Mouse (Mus musculus) stomach, postnatal 0 days (tissue): ENCODE data around the gene Rps21. TPM values are rescaled to one million over a fixed set of nuclear protein-coding genes. Genes with fewer than 3 reads are reported as not detected.

ENCODE experiments used
- ATAC-seq: fragments of 200-750 bp; cut with Nextera tagmentation; 2 replicates; pipeline ENCODE4 v1.8.0; 2017; ENCODE audit not compliant: low FRiP score, low TSS enrichment
- DNase-seq: peaks from one replicate; pipeline ENCODE4 v3.0.0-alpha.2; 2016; ENCODE audit warnings: low spot score
- H3K27ac ChIP-seq: fragments of 300-500 bp; sonication (generic); replicated peaks from 2 replicates; pipeline ENCODE4 v1.5.1; 2014; ENCODE audit warnings: mild to moderate bottlenecking, control low read depth
- H3K27me3 ChIP-seq: fragments of 300-500 bp; sonication (generic); 2 replicates; pipeline ENCODE4 v1.6.1; 2014; ENCODE audit warnings: low read length; ENCODE audit not compliant: control insufficient read depth, insufficient read depth
- H3K36me3 ChIP-seq: fragments of 300-500 bp; sonication (generic); 2 replicates; pipeline ENCODE4 v1.6.1; 2014; ENCODE audit warnings: low read length, mixed read lengths; ENCODE audit not compliant: control insufficient read depth, insufficient read depth
- H3K4me1 ChIP-seq: fragments of 300-500 bp; sonication (generic); replicated peaks from 2 replicates; pipeline ENCODE4 v1.6.1; 2014; ENCODE audit warnings: antibody characterized with exemption; ENCODE audit not compliant: control insufficient read depth, insufficient read depth
- H3K4me2 ChIP-seq: fragments of 300-500 bp; sonication (generic); replicated peaks from 2 replicates; pipeline ENCODE4 v1.6.1; 2014; ENCODE audit warnings: low read depth, mild to moderate bottlenecking, control low read depth, moderate library complexity
- H3K4me3 ChIP-seq: fragments of 300-500 bp; sonication (generic); 2 replicates; pipeline ENCODE4 v1.5.1; 2014; ENCODE audit warnings: low read depth, low read length, control low read depth
- H3K9ac ChIP-seq: fragments of 300-500 bp; sonication (generic); 2 replicates; pipeline ENCODE4 v1.6.1; 2014; ENCODE audit warnings: mild to moderate bottlenecking, low read length, control low read depth, mixed read lengths
- H3K9me3 ChIP-seq: fragments of 300-500 bp; sonication (generic); 2 replicates; pipeline ENCODE4 v1.6.1; 2016; ENCODE audit warnings: low read length; ENCODE audit not compliant: control insufficient read depth
- CTCF ChIP-seq: IDR thresholded peaks from 2 replicates; pipeline ENCODE4 v1.5.1; 2016; ENCODE audit warnings: antibody characterized with exemption, low read depth, mild to moderate bottlenecking, moderate library complexity
- EP300 ChIP-seq: optimal IDR thresholded peaks from 2 replicates; pipeline ENCODE3; 2016; ENCODE audit warnings: antibody characterized with exemption
- WGBS: fragments of 180-500 bp; shearing (Covaris S2); extraction: QIAGEN DNeasy Blood & Tissue Kit; methylation state at CpG from one replicate; pipeline ENCODE4 v1.1.7; 2014; 5-methylcytosine and 5-hydroxymethylcytosine counted together
- polyA plus RNA-seq: library from polyadenylated mRNA; unstranded; fragments of >200 nt; fragmentation: Nextera tagmentation; extraction: Ambion mirVana; gene quantifications from 2 replicates; pipeline ENCODE4 v1.2.1, GENCODE M21; 2015

Gene Rps21
- polyA plus RNA-seq, 1 experiment from 2014 or later: 680 TPM

GRCm38 (mm10) chr2:180250930-180251611, 6.1 kb upstream of the Rps21 start:
- 0 out of 2 replicates have a peak overlapping the region, but pooled peaks have one; percentile 1 for H3K9ac ChIP-seq
- H3K4me1 ChIP-seq: peaks cover 4% of the 10 kb centered on the region; the same call in 1 of the 2 replicates
- peak; percentile 78 for DNase-seq
- H3K4me2 ChIP-seq: no peak overlapping the region
- no peaks in the 10 kb centered on the region for H3K27me3 ChIP-seq
- H3K9me3 ChIP-seq: no peaks in the 10 kb centered on the region
- no peak for TF ChIP-seq EP300
- TF ChIP-seq CTCF: peak; percentile 99
- H3K4me3 ChIP-seq: no peak overlapping the region
- ATAC-seq: peak; percentile 71
- H3K36me3 ChIP-seq: no peaks in the 10 kb centered on the region
- H3K27ac ChIP-seq: no peak overlapping the region
- WGBS: 30% methylated on average over 11 of the region's 11 CpGs

DNA sequence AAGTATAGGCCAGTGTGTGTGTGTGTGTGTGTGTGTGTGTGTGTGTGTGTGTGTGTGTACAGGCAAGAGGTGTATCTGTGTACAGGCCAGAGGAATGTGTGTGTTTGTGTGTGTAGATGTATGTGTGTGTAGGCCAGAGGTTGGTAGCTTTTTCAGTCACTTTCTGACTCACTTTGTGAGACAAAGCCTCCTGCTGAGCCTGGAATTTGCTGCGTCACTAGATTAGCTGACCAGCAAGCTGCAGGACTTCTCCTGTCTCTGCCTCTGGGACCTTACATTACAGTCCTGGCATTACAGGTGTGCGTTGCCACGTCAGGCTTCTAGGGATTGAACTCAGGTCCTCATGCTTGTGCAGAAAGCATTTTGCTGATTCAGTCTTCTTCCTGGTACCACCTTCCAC, 5.3 kb upstream of the Rps21 start:
- 62% methylated on average over 3 of the region's 3 CpGs for WGBS

DNA sequence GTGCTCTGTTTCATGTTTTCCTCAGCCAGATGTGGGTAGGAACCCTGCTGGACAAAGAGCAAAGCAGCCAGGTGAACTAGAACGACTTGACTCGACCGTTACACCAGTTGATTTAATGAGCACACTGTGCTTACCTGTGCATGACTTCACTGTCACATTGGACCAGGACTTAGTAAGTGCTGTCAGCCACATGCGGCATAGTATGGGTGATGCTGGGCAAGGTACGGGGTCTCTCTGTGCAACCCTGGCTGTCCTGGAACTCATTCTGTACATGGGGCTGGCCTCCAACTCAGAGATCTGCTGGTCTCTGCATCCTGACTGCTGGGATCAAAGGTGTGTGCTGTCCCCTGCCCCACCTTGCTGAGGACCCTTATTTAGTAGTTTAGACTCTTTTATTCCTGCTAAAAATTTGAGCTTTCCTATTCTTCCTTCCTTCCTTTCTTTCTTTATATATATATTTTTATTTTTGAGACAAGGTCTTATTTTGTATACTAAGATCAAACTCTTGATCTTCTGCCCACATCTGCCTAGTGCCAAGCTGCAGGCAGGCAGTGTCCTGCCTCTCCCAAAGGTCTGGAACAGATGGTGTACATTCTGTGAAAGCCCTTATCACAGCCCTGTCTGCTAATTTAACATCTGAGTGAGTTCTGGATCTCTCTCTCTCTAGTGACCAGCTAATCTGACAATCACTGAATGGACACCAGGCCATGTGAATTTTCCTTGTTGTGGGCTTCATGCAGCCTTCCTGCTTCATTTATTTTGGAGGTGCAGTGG, 2.6 kb upstream of the Rps21 start:
- H3K4me3 ChIP-seq: no peak overlapping the region
- ATAC-seq (no peak), DNase-seq (no peak)
- H3K9ac ChIP-seq: no peak overlapping the region
- H3K36me3 ChIP-seq: no peaks in the 10 kb centered on the region
- peaks cover 3% of the 10 kb centered on the region; the same call in 1 of the 2 replicates for H3K4me1 ChIP-seq
- TF ChIP-seq CTCF: no peak
- no peak for TF ChIP-seq EP300
- H3K27me3 ChIP-seq: no peaks in the 10 kb centered on the region
- H3K4me2 ChIP-seq: no peak overlapping the region
- no peak overlapping the region for H3K27ac ChIP-seq
- WGBS: 87% methylated on average over 5 of the region's 5 CpGs
- H3K9me3 ChIP-seq: no peaks in the 10 kb centered on the region

More for the DNA sequence above, 5.3 kb upstream of the Rps21 start:
- Histone ChIP-seq H3K4me1 (peaks cover 4% of the 10 kb centered on the region; the same call in 1 of the 2 replicates), H3K4me2 (no peak overlapping the region), H3K9ac (no peak overlapping the region), H3K4me3 (no peak overlapping the region), H3K36me3 (no peaks in the 10 kb centered on the region), H3K27ac (no peak overlapping the region), H3K27me3 (no peaks in the 10 kb centered on the region), H3K9me3 (no peaks in the 10 kb centered on the region)
- peak; percentile 65 for ATAC-seq
- TF ChIP-seq CTCF: no peak
- TF ChIP-seq EP300: no peak
- peak; percentile 36 for DNase-seq

- H3K4me3 ChIP-seq: no peak overlapping the region
- H3K27ac ChIP-seq: no peak overlapping the region
- 82% methylated on average over 9 of the region's 9 CpGs for WGBS
These were observed 1.5 kb upstream of the Rps21 start for GRCm38 (mm10) chr2:180255701-180256100.

GRCm38 (mm10) chr2:180256296-180257000, 729 bp upstream of the Rps21 start:
- ATAC-seq: peak; percentile 57
- Histone ChIP-seq H3K4me1 (peaks cover 3% of the 10 kb centered on the region; the same call in 1 of the 2 replicates), H3K4me3 (peak overlapping the region; percentile 84), H3K9me3 (no peaks in the 10 kb centered on the region), H3K27ac (peak overlapping the region; percentile 90), H3K4me2 (peak overlapping the region; percentile 70), H3K9ac (peak overlapping the region; percentile 69), H3K36me3 (peaks cover 7% of the 10 kb centered on the region), H3K27me3 (no peaks in the 10 kb centered on the region)
- TF ChIP-seq EP300: no peak
- TF ChIP-seq CTCF: no peak
- 24% methylated on average over 24 of the region's 26 CpGs for WGBS
- peak; percentile 30 for DNase-seq

More at GRCm38 (mm10) chr2:180255701-180256100, 1.5 kb upstream of the Rps21 start:
- H3K9me3 ChIP-seq: no peaks in the 10 kb centered on the region
- H3K36me3 ChIP-seq: peaks cover 1% of the 10 kb centered on the region
- H3K4me2 ChIP-seq: no peak overlapping the region
- DNase-seq (peak; percentile 12), ATAC-seq (no peak)
- H3K27me3 ChIP-seq: no peaks in the 10 kb centered on the region
- H3K4me1 ChIP-seq: peaks cover 3% of the 10 kb centered on the region; the same call in 1 of the 2 replicates
- TF ChIP-seq EP300: no peak
- no peak for TF ChIP-seq CTCF
- no peak overlapping the region for H3K9ac ChIP-seq
